Mouse (Mus musculus) CH12.LX (cell line): ENCODE measurements around the gene Prr5l.

Experiments used
- CHD2 ChIP-seq: IDR thresholded peaks from 2 replicates; pipeline ENCODE4 v1.6.1; 2011; ENCODE audit warnings: low read length, improper control_type of control experiment
- CTCF ChIP-seq, 2 experiments: IDR thresholded peaks in 1 of 2; conservative IDR thresholded peaks in 1 of 2; 2 replicates each; pipeline ENCODE4 v1.5.1; 2011 to 2012; ENCODE audit warnings: low read depth in 2 of 2, low read length in 2 of 2, improper control_type of control experiment in 1 of 2, inconsistent platforms in 1 of 2, mild to moderate bottlenecking in 1 of 2, moderate library complexity in 1 of 2
- ELF1 ChIP-seq: IDR thresholded peaks from 2 replicates; pipeline ENCODE4 v1.6.1; 2014; ENCODE audit warnings: low read depth, mild to moderate bottlenecking, inconsistent platforms, low read length, improper control_type of control experiment
- EP300 ChIP-seq: IDR thresholded peaks from 2 replicates; pipeline ENCODE4 v1.6.1; 2011; ENCODE audit warnings: low read length, improper control_type of control experiment
- HCFC1 ChIP-seq: IDR thresholded peaks from 2 replicates; pipeline ENCODE4 v1.6.1; 2012; ENCODE audit warnings: low read depth, mild to moderate bottlenecking, inconsistent platforms, low read length, improper control_type of control experiment
- TBP ChIP-seq: conservative IDR thresholded peaks from 2 replicates; pipeline ENCODE4 v1.6.1; 2011; ENCODE audit warnings: low read depth, low read length, improper control_type of control experiment
- ZMIZ1 ChIP-seq: IDR thresholded peaks from 2 replicates; pipeline ENCODE4 v1.6.1; 2012; ENCODE audit warnings: low read depth, mild to moderate bottlenecking, inconsistent platforms, low read length, improper control_type of control experiment

- TF ChIP-seq ELF1 (no peak), EP300 (no peak), CHD2 (no peak), TBP (no peak), HCFC1 (no peak), CTCF (conservative IDR thresholded peaks at IDR 0.05 in 1 of 2, IDR thresholded peaks at IDR 0.05 in 1 of 2; ENCODE audit: low read depth in 2 of 2, low read length in 2 of 2) (no peak), ZMIZ1 (no peak)
Measured at GRCm38 (mm10) chr2:101932169-101932936, 49.5 kb upstream of the Prr5l start.
